Mouse (Mus musculus) hindbrain, embryonic 14.5 days (tissue): ENCODE measurements around the gene Zfp511. TPM values are rescaled to one million over a fixed set of nuclear protein-coding genes. Genes with fewer than 3 reads are reported as not detected.

Experiments used
- ATAC-seq: fragments of 200-750 bp; cut with Nextera tagmentation; 2 replicates; pipeline ENCODE4 v1.8.0; 2017; ENCODE audit warnings: moderate number of reproducible peaks, mild to moderate bottlenecking, moderate TSS enrichment, moderate library complexity; ENCODE audit not compliant: low FRiP score
- DNase-seq: peaks from one replicate; pipeline ENCODE4 v3.0.0-alpha.2; 2015; ENCODE audit warnings: low spot score
- H3K27ac ChIP-seq: fragments of 300-500 bp; sonication (generic); 2 replicates; pipeline ENCODE4 v1.5.1; 2014; ENCODE audit warnings: mild to moderate bottlenecking, moderate library complexity
- H3K27me3 ChIP-seq: fragments of 300-500 bp; sonication (generic); 2 replicates; pipeline ENCODE4 v1.6.1; 2014; ENCODE audit warnings: mild to moderate bottlenecking, low read length, mixed read lengths; ENCODE audit not compliant: control insufficient read depth, insufficient read depth
- H3K36me3 ChIP-seq: fragments of 300-500 bp; sonication (generic); replicated peaks from 2 replicates; pipeline ENCODE4 v1.6.1; 2014; ENCODE audit not compliant: control insufficient read depth, insufficient read depth
- H3K4me1 ChIP-seq: fragments of 300-500 bp; sonication (generic); replicated peaks from 2 replicates; pipeline ENCODE4 v1.6.1; 2014; ENCODE audit warnings: antibody characterized with exemption, low read length, mixed read lengths; ENCODE audit not compliant: control insufficient read depth, insufficient read depth
- H3K4me2 ChIP-seq: fragments of 300-500 bp; sonication (generic); replicated peaks from 2 replicates; pipeline ENCODE4 v1.6.1; 2014; ENCODE audit warnings: mild to moderate bottlenecking, moderate library complexity
- H3K4me3 ChIP-seq: fragments of 300-500 bp; sonication (generic); replicated peaks from 2 replicates; pipeline ENCODE4 v1.5.1; 2014; ENCODE audit warnings: mild to moderate bottlenecking, low read length
- H3K9ac ChIP-seq: fragments of 300-500 bp; sonication (generic); 2 replicates; pipeline ENCODE4 v1.6.1; 2014
- H3K9me3 ChIP-seq: fragments of 300-500 bp; sonication (generic); 2 replicates; pipeline ENCODE4 v1.6.1; 2016; ENCODE audit warnings: low read length; ENCODE audit not compliant: control insufficient read depth
- WGBS: fragments of 180-500 bp; shearing (Covaris S2); extraction: QIAGEN DNeasy Blood & Tissue Kit; methylation state at CpG from one replicate; pipeline ENCODE4 v1.1.7; 2014; 5-methylcytosine and 5-hydroxymethylcytosine counted together
- polyA plus RNA-seq: library from polyadenylated mRNA; unstranded; fragments of >200 nt; fragmentation: Nextera tagmentation; extraction: Ambion mirVana; gene quantifications from 2 replicates; pipeline ENCODE4 v1.2.1, GENCODE M21; 2014

Zfp511 gene
- polyA plus RNA-seq = 52.3 and 53.2 TPM in 2 replicates

DNA sequence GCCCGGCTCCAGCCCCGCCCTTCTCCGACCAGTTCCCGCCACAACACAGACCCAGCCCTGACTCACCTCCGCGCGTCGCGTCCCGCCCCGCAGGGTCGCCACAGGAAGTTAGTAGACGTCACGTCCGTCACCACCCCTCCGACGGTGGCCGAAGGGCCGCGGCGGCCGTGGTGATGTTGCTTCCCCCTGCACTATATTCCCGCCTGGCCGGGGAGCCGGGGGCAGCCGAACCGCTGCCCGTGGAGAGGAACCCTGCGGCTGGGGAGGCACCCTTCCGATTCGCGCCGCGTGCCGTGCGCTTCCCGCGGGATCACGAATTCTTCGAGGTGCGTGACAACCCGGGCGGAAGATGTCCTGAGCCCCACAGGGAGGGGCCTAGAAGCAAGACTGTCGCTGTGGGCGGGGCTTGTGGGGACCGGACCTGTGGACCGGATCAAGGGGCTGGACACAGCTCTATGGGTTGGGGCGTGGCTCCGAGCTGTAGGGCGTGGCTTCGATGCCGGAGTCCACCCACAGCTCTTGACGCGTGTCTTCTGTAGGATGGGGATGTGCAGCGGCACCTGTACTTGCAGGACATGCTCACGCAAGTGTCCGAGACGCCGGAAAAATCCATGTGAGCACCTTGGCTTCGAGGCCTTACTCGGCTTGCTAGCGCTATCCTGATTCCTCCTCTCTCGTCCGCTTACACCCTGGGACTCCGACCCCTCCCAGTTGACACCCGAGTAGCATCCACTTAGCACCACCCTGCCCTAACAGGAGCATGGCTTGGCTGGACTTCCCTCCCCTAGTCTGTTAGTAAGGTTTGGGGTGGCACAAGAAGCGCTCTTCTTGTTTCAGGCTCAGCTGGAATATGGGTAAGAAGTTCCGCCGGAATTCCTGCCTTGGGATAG is at the start of gene Zfp511, which contains the start of gene Tubgcp2:
Gene Zfp511, plus strand, starts transcription at position 111 of the 890 bp plus-strand sequence.
Gene Tubgcp2, minus strand, starts transcription at position 389 of the 890 bp plus-strand sequence.
- WGBS = 1% methylated on average over 65 of the region's 69 CpGs
- Histone ChIP-seq H3K9me3 (no peaks in the 10 kb centered on the region), H3K27me3 (no peaks in the 10 kb centered on the region), H3K4me2 (peak within 1 kb of the TSS; percentile 92), H3K27ac (peak within 1 kb of the TSS; percentile 87), H3K4me3 (peak within 1 kb of the TSS; percentile 70), H3K4me1 (peaks cover 11% of the 10 kb centered on the region), H3K9ac (peak within 1 kb of the TSS; percentile 68), H3K36me3 (peaks cover 40% of the 10 kb centered on the region)
- ATAC-seq (peak; percentile 96), DNase-seq (peak; percentile 88)

- no peak for ATAC-seq
- Histone ChIP-seq H3K9me3 (no peaks in the 10 kb centered on the region), H3K9ac (no peak overlapping the region), H3K4me2 (no peak overlapping the region), H3K4me1 (no peaks in the 10 kb centered on the region), H3K4me3 (no peak overlapping the region), H3K27ac (no peak overlapping the region), H3K36me3 (peaks cover 15% of the 10 kb centered on the region; the same call in 1 of the 2 replicates), H3K27me3 (no peaks in the 10 kb centered on the region)
- no peak for DNase-seq
- WGBS = 95% methylated on average over 9 of the region's 9 CpGs
These were observed 47.9 kb upstream of the Zfp511 start for GRCm38 (mm10) chr7:139988272-139988671.

DNA sequence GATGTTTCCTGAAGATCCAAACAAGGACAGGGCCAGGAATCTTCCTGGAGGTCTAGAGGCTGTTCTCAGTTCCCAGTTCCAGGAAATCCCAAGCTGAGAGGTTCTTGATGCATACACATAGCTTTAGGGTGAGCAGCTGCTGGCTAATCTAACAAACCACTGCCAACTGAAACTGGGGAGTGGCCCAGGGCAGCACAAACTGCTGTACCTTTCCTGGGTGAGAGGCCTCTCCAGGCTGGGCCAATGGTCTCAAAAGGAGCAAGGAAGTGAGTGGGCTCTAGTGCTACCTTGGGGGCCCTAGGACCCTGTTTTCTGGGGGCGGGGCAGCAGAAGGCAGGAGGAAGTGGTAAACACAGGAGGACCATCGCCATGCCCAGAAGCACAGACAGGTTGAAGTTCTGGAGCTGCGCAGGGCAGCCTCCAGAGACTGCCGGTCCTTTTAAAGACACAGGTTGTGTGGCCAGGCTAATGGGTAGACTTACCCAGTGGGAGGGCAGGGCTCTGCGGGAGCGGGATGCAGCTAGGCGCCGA is 45.3 kb upstream of the Zfp511 start:
- 78% methylated on average over 8 of the region's 8 CpGs for WGBS
- Histone ChIP-seq H3K4me3 (no peak overlapping the region), H3K36me3 (peaks cover 10% of the 10 kb centered on the region), H3K4me1 (no peaks in the 10 kb centered on the region), H3K4me2 (no peak overlapping the region), H3K27ac (no peak overlapping the region), H3K9me3 (no peaks in the 10 kb centered on the region), H3K27me3 (no peaks in the 10 kb centered on the region), H3K9ac (no peak overlapping the region)
- ATAC-seq = no peak
- DNase-seq = no peak

- no peaks in the 10 kb centered on the region for H3K9me3 ChIP-seq
- ATAC-seq = no peak
- peaks cover 25% of the 10 kb centered on the region for H3K36me3 ChIP-seq
- no peak within 1 kb of the TSS for H3K9ac ChIP-seq
- WGBS = 31% methylated on average over 7 of the region's 7 CpGs
- no peak for DNase-seq
- H3K4me2 ChIP-seq = no peak within 1 kb of the TSS
- no peaks in the 10 kb centered on the region for H3K27me3 ChIP-seq
- no peaks in the 10 kb centered on the region for H3K4me1 ChIP-seq
- no peak within 1 kb of the TSS for H3K27ac ChIP-seq
- H3K4me3 ChIP-seq = no peak within 1 kb of the TSS
These were observed 43.8 kb upstream of the Zfp511 start, which contains the start of gene Adam8 for GRCm38 (mm10) chr7:139992406-139992805. Adam8 (minus strand) TSS chr7:139992562.

DNA sequence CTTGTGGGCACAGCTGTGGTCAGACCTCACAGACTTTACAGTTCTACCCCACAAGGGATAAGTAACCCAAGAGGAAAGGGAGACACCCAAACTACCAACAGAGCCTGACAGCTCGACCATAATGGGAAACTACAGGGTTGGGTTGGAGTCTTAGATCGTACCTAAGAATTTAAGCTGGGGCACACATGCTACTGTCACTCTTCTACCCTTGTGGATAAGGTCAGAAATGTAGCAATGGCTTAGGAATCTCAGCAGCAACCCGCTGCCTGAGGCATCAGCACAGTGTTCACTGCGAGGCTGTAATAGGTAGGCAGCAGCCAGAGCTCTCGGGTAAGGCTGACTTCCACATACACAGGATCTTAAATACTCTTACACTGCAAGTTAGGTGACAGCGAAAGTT is 42.7 kb upstream of the Zfp511 start:
- no peak overlapping the region for H3K9ac ChIP-seq
- DNase-seq = no peak
- no peak overlapping the region for H3K27ac ChIP-seq
- WGBS = 93% methylated on average over 6 of the region's 6 CpGs
- no peak overlapping the region for H3K4me3 ChIP-seq
- H3K27me3 ChIP-seq = no peaks in the 10 kb centered on the region
- H3K4me2 ChIP-seq = no peak overlapping the region
- no peaks in the 10 kb centered on the region for H3K9me3 ChIP-seq
- H3K36me3 ChIP-seq = peaks cover 36% of the 10 kb centered on the region
- H3K4me1 ChIP-seq = no peaks in the 10 kb centered on the region
- no peak for ATAC-seq

- Histone ChIP-seq H3K4me3 (no peak overlapping the region), H3K27me3 (no peaks in the 10 kb centered on the region), H3K9ac (no peak overlapping the region), H3K9me3 (no peaks in the 10 kb centered on the region), H3K36me3 (peaks cover 43% of the 10 kb centered on the region), H3K4me2 (no peak overlapping the region), H3K27ac (no peak overlapping the region), H3K4me1 (no peaks in the 10 kb centered on the region)
- 79% methylated on average over 4 of the region's 4 CpGs for WGBS
- no peak for DNase-seq
- ATAC-seq = no peak
These were observed 42.0 kb upstream of the Zfp511 start for GRCm38 (mm10) chr7:139994202-139994601.

DNA sequence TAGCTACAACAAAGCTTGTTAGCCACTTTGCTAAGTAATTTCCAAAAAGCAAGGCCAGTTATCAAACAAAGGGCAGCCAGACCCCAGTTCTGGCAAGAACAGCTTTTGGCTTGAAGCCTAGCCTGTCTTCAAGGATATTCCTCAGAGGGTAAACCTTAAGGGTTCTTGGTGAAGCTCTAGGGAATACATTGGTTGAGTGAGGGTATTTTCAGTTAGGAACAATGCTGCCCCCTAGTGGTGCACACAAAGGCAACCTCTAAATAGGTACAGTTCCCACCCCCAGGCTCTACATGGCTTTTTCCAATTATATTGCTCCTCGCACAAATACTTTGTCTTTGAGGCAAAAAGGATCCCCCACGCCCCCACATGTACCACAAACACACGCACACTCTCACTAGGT is 41.5 kb upstream of the Zfp511 start:
- no peak overlapping the region for H3K27ac ChIP-seq
- H3K27me3 ChIP-seq = no peaks in the 10 kb centered on the region
- 35% methylated on average over 3 of the region's 3 CpGs for WGBS
- H3K4me1 ChIP-seq = no peaks in the 10 kb centered on the region
- ATAC-seq (no peak), DNase-seq (peak; percentile 72)
- no peak overlapping the region for H3K4me2 ChIP-seq
- peaks cover 47% of the 10 kb centered on the region for H3K36me3 ChIP-seq
- H3K9ac ChIP-seq = no peak overlapping the region
- H3K9me3 ChIP-seq = no peaks in the 10 kb centered on the region
- H3K4me3 ChIP-seq = no peak overlapping the region

DNA sequence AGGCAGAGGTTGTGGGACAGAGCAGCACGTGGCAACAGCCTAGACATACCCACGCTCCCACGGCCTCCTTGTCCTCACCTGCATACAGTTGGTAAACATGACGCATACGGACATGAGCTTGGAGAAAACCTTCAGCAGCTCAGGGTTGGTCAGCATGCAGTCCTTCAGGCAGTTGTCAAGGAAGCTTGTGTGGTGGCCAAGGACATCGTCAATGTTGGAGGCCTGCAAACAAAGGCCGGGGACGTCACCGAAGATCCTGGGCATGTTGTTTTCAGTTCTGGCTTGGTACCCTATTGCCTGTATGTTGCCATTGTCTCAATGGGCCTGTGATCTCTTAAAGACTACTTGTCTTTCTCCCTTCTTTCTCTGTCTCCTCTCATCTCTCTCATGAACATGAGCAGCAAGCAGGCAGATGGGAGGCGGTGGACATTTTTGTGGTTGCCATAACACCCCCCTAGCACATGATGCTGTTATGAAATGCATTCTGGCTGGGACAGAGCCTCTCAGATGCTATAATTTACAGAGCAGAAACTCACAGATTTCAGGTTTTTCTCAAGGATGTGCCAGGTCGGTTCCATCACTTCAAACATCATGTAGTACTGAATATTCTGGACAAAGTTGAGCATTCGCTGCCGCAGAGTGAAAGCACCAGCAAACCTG is 37.4 kb upstream of the Zfp511 start:
- ATAC-seq (no peak), DNase-seq (no peak)
- no peaks in the 10 kb centered on the region for H3K9me3 ChIP-seq
- no peak overlapping the region for H3K9ac ChIP-seq
- no peak overlapping the region for H3K4me3 ChIP-seq
- no peak overlapping the region for H3K27ac ChIP-seq
- H3K27me3 ChIP-seq = no peaks in the 10 kb centered on the region
- H3K4me1 ChIP-seq = no peaks in the 10 kb centered on the region
- peaks cover 86% of the 10 kb centered on the region for H3K36me3 ChIP-seq
- 93% methylated on average over 13 of the region's 13 CpGs for WGBS
- H3K4me2 ChIP-seq = no peak overlapping the region

- Histone ChIP-seq H3K36me3 (peaks cover 96% of the 10 kb centered on the region), H3K9ac (no peak overlapping the region), H3K4me3 (no peak overlapping the region), H3K9me3 (no peaks in the 10 kb centered on the region), H3K4me1 (no peaks in the 10 kb centered on the region), H3K4me2 (no peak overlapping the region), H3K27me3 (no peaks in the 10 kb centered on the region), H3K27ac (no peak overlapping the region)
- no peak for DNase-seq
- ATAC-seq = no peak
- 66% methylated on average over 12 of the region's 12 CpGs for whole genome bisulfite sequencing
These were observed 35.0 kb upstream of the Zfp511 start for GRCm38 (mm10) chr7:140001086-140001740.
